Mouse (Mus musculus): Measurements from ENCODE around the gene Trim62. TPM values are rescaled to one million over a fixed set of nuclear protein-coding genes. Genes with fewer than 3 reads are reported as not detected.

Gene Trim62
- total and polyA plus RNA-seq, 2 experiments, result 0.28 to 1.0 TPM

DNA sequence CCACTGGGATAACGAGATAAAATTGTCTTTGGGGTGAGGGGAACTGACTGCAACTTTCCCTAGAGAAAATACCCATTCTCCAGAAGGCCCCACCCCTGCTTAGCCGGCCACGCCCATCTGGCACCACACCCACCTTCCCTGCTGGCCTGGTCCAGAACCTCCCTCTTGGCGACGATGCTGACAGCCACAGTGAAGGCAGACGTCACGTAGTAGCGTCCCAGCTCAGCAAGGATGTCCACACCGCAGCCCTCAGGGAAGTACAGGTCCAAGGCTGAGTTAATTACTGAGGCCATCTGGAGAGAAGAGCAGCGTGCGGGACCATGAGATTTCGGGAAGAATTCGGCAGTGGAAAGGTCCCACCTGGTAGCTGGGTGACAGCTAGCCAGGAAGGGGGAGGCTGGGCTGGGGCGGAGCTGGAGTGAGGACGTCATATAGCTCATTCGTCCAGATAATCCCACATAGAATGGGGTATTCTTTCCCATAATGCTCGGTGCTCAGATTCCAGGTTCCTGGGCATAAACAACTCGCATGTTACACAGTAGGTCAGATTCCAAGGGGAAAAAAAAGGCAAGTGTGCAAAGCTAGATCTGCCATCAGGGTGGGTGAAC is 64.0 kb downstream of the Trim62 start:
- Histone ChIP-seq H3K9ac (ENCODE audit: low read depth, low read length) (no peak overlapping the region), H3K36me3 (ENCODE audit: control insufficient read depth, insufficient read depth, low read length) (no peaks in the 10 kb centered on the region), H3K4me1 (ENCODE audit: control insufficient read depth, insufficient read depth, low read length) (peaks cover 11% of the 10 kb centered on the region), H3K4me3 (ENCODE audit: insufficient read depth, low read depth, low read length) (no peak overlapping the region), H3K27me3 (ENCODE audit: control insufficient read depth, insufficient read depth, low read length) (no peaks in the 10 kb centered on the region), H3K79me2 (ENCODE audit: control insufficient read depth, insufficient read depth, low read length) (no peaks in the 10 kb centered on the region), H3K27ac (replicated peaks; ENCODE audit: insufficient read depth, low read depth, low read length) (no peak overlapping the region)
- 23% methylated on average over 18 of the region's 18 CpGs for WGBS
- peak; percentile 81 for DNase-seq (ENCODE audit: extremely low read depth, low read depth, low spot score)
- no peak for TF ChIP-seq POLR2A (IDR thresholded peaks at IDR 0.05; ENCODE audit: extremely low read depth, insufficient read depth, low read length)
- TF ChIP-seq CTCF (IDR thresholded peaks at IDR 0.05; ENCODE audit: low read depth, low read length), result no peak

DNA sequence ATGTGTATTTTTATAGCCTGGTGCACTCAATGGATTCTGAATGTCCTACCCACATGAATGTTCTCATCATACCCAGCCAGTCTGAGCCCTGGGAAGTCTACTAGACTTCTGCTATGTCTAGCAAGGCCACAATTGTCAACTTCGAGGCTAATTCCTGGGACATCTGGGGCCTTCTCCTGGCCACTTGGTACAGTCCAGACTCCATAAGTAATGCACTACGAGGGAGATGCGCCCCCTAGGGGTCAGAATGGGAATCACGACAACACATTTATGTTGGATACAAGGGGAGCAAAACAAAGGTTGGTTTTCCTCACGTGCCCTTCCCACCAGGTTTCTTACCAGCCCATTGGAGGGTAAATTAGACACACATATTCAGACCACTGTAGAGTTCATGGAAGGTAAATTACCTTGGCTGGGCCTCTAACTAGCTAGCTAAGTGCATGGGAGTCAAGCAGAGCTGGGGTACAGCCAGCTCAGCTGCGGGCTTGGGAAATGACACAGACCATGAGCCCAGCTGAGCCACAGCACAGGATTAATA is 64.8 kb downstream of the Trim62 start:
- Histone ChIP-seq H3K27me3 (ENCODE audit: control insufficient read depth, insufficient read depth, low read length) (no peaks in the 10 kb centered on the region), H3K4me1 (ENCODE audit: control insufficient read depth, insufficient read depth, low read length) (peaks cover 11% of the 10 kb centered on the region), H3K4me3 (ENCODE audit: insufficient read depth, low read depth, low read length) (no peak overlapping the region), H3K79me2 (ENCODE audit: control insufficient read depth, insufficient read depth, low read length) (no peaks in the 10 kb centered on the region), H3K9ac (ENCODE audit: low read depth, low read length) (no peak overlapping the region), H3K27ac (replicated peaks; ENCODE audit: insufficient read depth, low read depth, low read length) (no peak overlapping the region), H3K36me3 (ENCODE audit: control insufficient read depth, insufficient read depth, low read length) (no peaks in the 10 kb centered on the region)
- WGBS, result 34% methylated on average over 6 of the region's 6 CpGs
- TF ChIP-seq POLR2A (IDR thresholded peaks at IDR 0.05; ENCODE audit: extremely low read depth, insufficient read depth, low read length) (no peak), CTCF (IDR thresholded peaks at IDR 0.05; ENCODE audit: low read depth, low read length) (peak; percentile 56)
- DNase-seq (ENCODE audit: extremely low read depth, low read depth, low spot score), result no peak

DNA sequence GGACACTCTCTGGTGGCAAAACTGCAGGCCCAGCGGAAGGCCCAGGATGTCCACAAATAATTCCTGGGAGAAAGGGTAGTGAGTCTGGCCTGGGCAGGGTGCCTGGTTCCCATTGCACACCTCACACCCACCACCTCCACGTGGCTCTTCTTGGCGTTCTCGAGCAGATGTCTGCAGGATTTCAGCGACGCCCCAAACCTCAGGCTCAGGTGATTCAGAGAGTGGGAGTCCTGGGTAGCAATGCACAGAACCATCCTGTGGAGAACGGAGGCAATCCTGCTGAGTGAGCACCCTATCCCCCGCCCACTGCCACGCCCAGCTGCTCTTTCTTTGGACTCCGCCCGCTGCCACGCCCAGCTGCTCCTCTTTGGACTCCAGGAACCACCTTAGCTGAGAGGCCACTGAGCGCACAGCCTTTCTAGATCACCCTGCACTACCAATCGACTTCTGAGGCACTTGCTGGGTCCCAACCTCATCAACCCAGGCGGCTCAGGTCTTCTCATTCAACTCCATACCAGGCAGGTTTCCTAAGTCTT is 66.2 kb downstream of the Trim62 start:
- DNase-seq (ENCODE audit: extremely low read depth, low read depth, low spot score), result peak; percentile 35

DNA sequence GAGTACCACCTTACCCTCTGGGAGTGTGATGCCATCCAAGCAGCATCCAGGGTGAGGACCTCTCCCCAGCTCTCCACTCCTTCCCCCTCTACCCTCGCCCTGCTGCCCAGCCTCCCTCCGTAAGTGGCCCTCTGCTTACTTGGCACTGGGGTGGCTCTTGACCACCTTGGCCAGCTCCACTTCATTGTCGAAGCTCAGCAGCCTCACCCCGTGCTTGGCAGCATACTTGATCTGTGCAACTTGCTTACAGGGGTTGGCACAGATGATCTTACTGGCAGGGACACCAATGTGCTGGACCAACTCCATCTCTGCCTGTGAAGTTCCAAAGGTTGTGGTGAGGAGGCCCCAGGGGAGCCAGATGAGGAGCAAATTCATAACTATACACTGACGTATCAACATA is 67.1 kb downstream of the Trim62 start:
- TF ChIP-seq CTCF (IDR thresholded peaks at IDR 0.05; ENCODE audit: low read depth, low read length) (no peak), POLR2A (IDR thresholded peaks at IDR 0.05; ENCODE audit: extremely low read depth, insufficient read depth, low read length) (no peak)

More for the DNA sequence above, 66.2 kb downstream of the Trim62 start:
- Histone ChIP-seq H3K4me3 (ENCODE audit: insufficient read depth, low read depth, low read length) (no peak overlapping the region), H3K36me3 (ENCODE audit: control insufficient read depth, insufficient read depth, low read length) (no peaks in the 10 kb centered on the region), H3K4me1 (ENCODE audit: control insufficient read depth, insufficient read depth, low read length) (peaks cover 11% of the 10 kb centered on the region), H3K27me3 (ENCODE audit: control insufficient read depth, insufficient read depth, low read length) (no peaks in the 10 kb centered on the region), H3K9ac (ENCODE audit: low read depth, low read length) (no peak overlapping the region), H3K79me2 (ENCODE audit: control insufficient read depth, insufficient read depth, low read length) (no peaks in the 10 kb centered on the region), H3K27ac (replicated peaks; ENCODE audit: insufficient read depth, low read depth, low read length) (no peak overlapping the region)
- 53% methylated on average over 15 of the region's 15 CpGs for WGBS
- TF ChIP-seq CTCF (IDR thresholded peaks at IDR 0.05; ENCODE audit: low read depth, low read length), result no peak

DNA sequence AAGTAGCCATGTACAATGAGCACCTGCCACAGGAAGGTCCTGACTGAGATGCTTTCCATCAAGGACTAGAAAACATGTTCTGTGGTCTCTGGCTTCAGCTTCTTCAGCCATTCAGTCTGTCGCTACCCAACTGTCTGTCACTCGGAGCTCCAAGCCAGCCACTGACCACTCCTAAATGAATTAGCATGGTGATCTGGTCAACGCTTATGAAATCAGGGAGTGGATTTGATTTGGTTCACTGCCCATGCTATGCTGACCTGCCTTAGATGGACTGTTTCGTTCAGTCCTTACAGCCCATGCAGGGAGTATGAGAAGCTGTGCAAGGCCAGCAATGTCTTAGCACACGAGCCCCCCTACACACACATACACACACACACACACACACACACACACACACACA is 70.5 kb downstream of the Trim62 start:
- Histone ChIP-seq H3K79me2 (ENCODE audit: control insufficient read depth, insufficient read depth, low read length) (no peaks in the 10 kb centered on the region), H3K36me3 (ENCODE audit: control insufficient read depth, insufficient read depth, low read length) (no peaks in the 10 kb centered on the region), H3K27ac (replicated peaks; ENCODE audit: insufficient read depth, low read depth, low read length) (no peak overlapping the region), H3K4me1 (ENCODE audit: control insufficient read depth, insufficient read depth, low read length) (peaks cover 4% of the 10 kb centered on the region), H3K4me3 (ENCODE audit: insufficient read depth, low read depth, low read length) (no peak overlapping the region), H3K9ac (ENCODE audit: low read depth, low read length) (no peak overlapping the region), H3K27me3 (ENCODE audit: control insufficient read depth, insufficient read depth, low read length) (no peaks in the 10 kb centered on the region)
- DNase-seq (ENCODE audit: extremely low read depth, low read depth, low spot score), result peak; percentile 79
- TF ChIP-seq CTCF (IDR thresholded peaks at IDR 0.05; ENCODE audit: low read depth, low read length) (no peak), POLR2A (IDR thresholded peaks at IDR 0.05; ENCODE audit: extremely low read depth, insufficient read depth, low read length) (no peak)
- 33% methylated on average over 5 of the region's 5 CpGs for WGBS

More for the DNA sequence above, 67.1 kb downstream of the Trim62 start:
- no peak overlapping the region for H3K27ac ChIP-seq (replicated peaks; ENCODE audit: insufficient read depth, low read depth, low read length)
- H3K79me2 ChIP-seq (ENCODE audit: control insufficient read depth, insufficient read depth, low read length), result no peaks in the 10 kb centered on the region
- peak; percentile 95 for DNase-seq (ENCODE audit: extremely low read depth, low read depth, low spot score)
- no peaks in the 10 kb centered on the region for H3K27me3 ChIP-seq (ENCODE audit: control insufficient read depth, insufficient read depth, low read length)
- peaks cover 11% of the 10 kb centered on the region for H3K4me1 ChIP-seq (ENCODE audit: control insufficient read depth, insufficient read depth, low read length)
- H3K36me3 ChIP-seq (ENCODE audit: control insufficient read depth, insufficient read depth, low read length), result no peaks in the 10 kb centered on the region
- H3K9ac ChIP-seq (ENCODE audit: low read depth, low read length), result no peak overlapping the region
- 25% methylated on average over 5 of the region's 5 CpGs for WGBS
- no peak overlapping the region for H3K4me3 ChIP-seq (ENCODE audit: insufficient read depth, low read depth, low read length)

All from liver, adult 2 months (tissue).